Mouse (Mus musculus): ENCODE results near the gene Homez. TPM values are rescaled to one million over a fixed set of nuclear protein-coding genes. Genes with fewer than 3 reads are reported as not detected.

Gene Homez
- polyA plus RNA-seq, 1 experiment from 2014 or later = 7.5 TPM

- no peak overlapping the region for H3K27ac ChIP-seq (ENCODE audit: low read length)
- H3K4me2 ChIP-seq (replicated peaks; ENCODE audit: low read depth, low read length) = no peak overlapping the region
- no peaks in the 10 kb centered on the region for H3K4me1 ChIP-seq (ENCODE audit: insufficient read depth, low read depth, low read length)
- H3K4me3 ChIP-seq (ENCODE audit: low read depth, low read length) = no peak overlapping the region
- H3K9ac ChIP-seq (replicated peaks; ENCODE audit: low read depth) = no peak overlapping the region
- no peaks in the 10 kb centered on the region for H3K9me3 ChIP-seq (ENCODE audit: low read length)
- H3K27me3 ChIP-seq (replicated peaks; ENCODE audit: insufficient read depth, low read length) = no peaks in the 10 kb centered on the region
- TF ChIP-seq CTCF (IDR thresholded peaks at IDR 0.05) (no peak), EP300 (IDR thresholded peaks at IDR 0.05) (no peak)
- H3K36me3 ChIP-seq (ENCODE audit: insufficient read depth, low read length) = no peaks in the 10 kb centered on the region
- no peak for ATAC-seq
- no peak for DNase-seq (ENCODE audit: low spot score)
- WGBS = 56% methylated on average over 4 of the region's 4 CpGs
Observed at GRCm38 (mm10) chr14:54808718-54809667, 61.8 kb downstream of the Homez start.

- Histone ChIP-seq H3K9me3 (ENCODE audit: low read length) (no peaks in the 10 kb centered on the region), H3K4me2 (replicated peaks; ENCODE audit: low read depth, low read length) (no peak overlapping the region), H3K4me3 (ENCODE audit: low read depth, low read length) (no peak overlapping the region), H3K4me1 (ENCODE audit: insufficient read depth, low read depth, low read length) (no peaks in the 10 kb centered on the region), H3K36me3 (ENCODE audit: insufficient read depth, low read length) (no peaks in the 10 kb centered on the region), H3K27ac (ENCODE audit: low read length) (no peak overlapping the region), H3K27me3 (replicated peaks; ENCODE audit: insufficient read depth, low read length) (no peaks in the 10 kb centered on the region), H3K9ac (replicated peaks; ENCODE audit: low read depth) (no peak overlapping the region)
- DNase-seq (ENCODE audit: low spot score) = no peak
- no peak for TF ChIP-seq EP300 (IDR thresholded peaks at IDR 0.05)
- TF ChIP-seq CTCF (IDR thresholded peaks at IDR 0.05) = no peak
- 68% methylated on average over 4 of the region's 4 CpGs for WGBS
- no peak for ATAC-seq
Observed at GRCm38 (mm10) chr14:54806124-54806523, 64.6 kb downstream of the Homez start.

Other genes starting within 250 kb of the Homez start
- gene Psmb11, start 249.5 kb downstream of the Homez start, polyA plus RNA-seq (2015; fragmentation: Nextera tagmentation; extraction: Ambion mirVana) = 0.04 TPM in 1 of 2 replicates, not detected in the other
- gene Gm17606, start 230.0 kb downstream of the Homez start, polyA plus RNA-seq (2015; fragmentation: Nextera tagmentation; extraction: Ambion mirVana) = not detected in 2 replicates
- gene Cdh24, start 229.6 kb downstream of the Homez start, polyA plus RNA-seq (2015; fragmentation: Nextera tagmentation; extraction: Ambion mirVana) = 0.32 and 0.50 TPM in 2 replicates
- gene 1700123O20Rik, start 184.7 kb downstream of the Homez start, polyA plus RNA-seq (2015; fragmentation: Nextera tagmentation; extraction: Ambion mirVana) = 63.0 and 67.5 TPM in 2 replicates
- gene Acin1, start 184.0 kb downstream of the Homez start, polyA plus RNA-seq (2015; fragmentation: Nextera tagmentation; extraction: Ambion mirVana) = 74.0 and 82.5 TPM in 2 replicates
- 0.20 and 0.25 TPM in 2 replicates for gene Gm29776, start 172.1 kb downstream of the Homez start, polyA plus RNA-seq (2015; fragmentation: Nextera tagmentation; extraction: Ambion mirVana)
- 0.58 and 0.69 TPM in 2 replicates for gene Cebpe, start 158.8 kb downstream of the Homez start, polyA plus RNA-seq (2015; fragmentation: Nextera tagmentation; extraction: Ambion mirVana)
- gene Slc7a8, start 89.0 kb downstream of the Homez start, polyA plus RNA-seq (2015; fragmentation: Nextera tagmentation; extraction: Ambion mirVana) = 1.2 TPM in 2 replicates
- not detected in 2 replicates for gene Rnf212b, start 56.8 kb downstream of the Homez start, polyA plus RNA-seq (2015; fragmentation: Nextera tagmentation; extraction: Ambion mirVana)
- 2.5 and 2.7 TPM in 2 replicates for gene Ppp1r3e, start 6.6 kb upstream of the Homez start, polyA plus RNA-seq (2015; fragmentation: Nextera tagmentation; extraction: Ambion mirVana)
- 5.4 and 6.1 TPM in 2 replicates for gene Bcl2l2, start 12.4 kb upstream of the Homez start, polyA plus RNA-seq (2015; fragmentation: Nextera tagmentation; extraction: Ambion mirVana)
- gene Gm20521, start 12.5 kb upstream of the Homez start, polyA plus RNA-seq (2015; fragmentation: Nextera tagmentation; extraction: Ambion mirVana) = 0.31 and 0.98 TPM in 2 replicates
- gene Pabpn1, start 21.5 kb upstream of the Homez start, polyA plus RNA-seq (2015; fragmentation: Nextera tagmentation; extraction: Ambion mirVana) = 64.4 and 66.1 TPM in 2 replicates
- 13.6 and 13.8 TPM in 2 replicates for gene Slc22a17, start 42.2 kb upstream of the Homez start, polyA plus RNA-seq (2015; fragmentation: Nextera tagmentation; extraction: Ambion mirVana)
- gene Efs, start 55.2 kb upstream of the Homez start, polyA plus RNA-seq (2015; fragmentation: Nextera tagmentation; extraction: Ambion mirVana) = 8.1 and 8.5 TPM in 2 replicates
- gene Il25, start 61.7 kb upstream of the Homez start, polyA plus RNA-seq (2015; fragmentation: Nextera tagmentation; extraction: Ambion mirVana) = not detected in 2 replicates
- 0.21 and 0.40 TPM in 2 replicates for gene Cmtm5, start 65.3 kb upstream of the Homez start, polyA plus RNA-seq (2015; fragmentation: Nextera tagmentation; extraction: Ambion mirVana)
- 61.0 and 79.5 TPM in 2 replicates for gene Myh6, start 96.0 kb upstream of the Homez start, polyA plus RNA-seq (2015; fragmentation: Nextera tagmentation; extraction: Ambion mirVana)
- not detected in 2 replicates for gene Gm17428, start 106.0 kb upstream of the Homez start, polyA plus RNA-seq (2015; fragmentation: Nextera tagmentation; extraction: Ambion mirVana)
- gene Myh7, start 123.7 kb upstream of the Homez start, polyA plus RNA-seq (2015; fragmentation: Nextera tagmentation; extraction: Ambion mirVana) = 16.4 and 19.1 TPM in 2 replicates
- 59.1 and 62.8 TPM in 2 replicates for gene Ngdn, start 144.5 kb upstream of the Homez start, polyA plus RNA-seq (2015; fragmentation: Nextera tagmentation; extraction: Ambion mirVana)
- gene Zfhx2, start 221.4 kb upstream of the Homez start, polyA plus RNA-seq (2015; fragmentation: Nextera tagmentation; extraction: Ambion mirVana) = 1.0 and 1.7 TPM in 2 replicates
- gene Thtpa, start 223.8 kb upstream of the Homez start, polyA plus RNA-seq (2015; fragmentation: Nextera tagmentation; extraction: Ambion mirVana) = 13.6 and 14.1 TPM in 2 replicates
- 11.5 and 13.3 TPM in 2 replicates for gene Ap1g2, start 235.6 kb upstream of the Homez start, polyA plus RNA-seq (2015; fragmentation: Nextera tagmentation; extraction: Ambion mirVana)
- 0.08 and 0.17 TPM in 2 replicates for gene Jph4, start 246.0 kb upstream of the Homez start, polyA plus RNA-seq (2015; fragmentation: Nextera tagmentation; extraction: Ambion mirVana)

Measured in lung, postnatal 0 days (tissue).